Mouse (Mus musculus) WW6 (cell line): ENCODE data around the gene Strip2.

Experiments used
- DNase-seq: peaks from one replicate; pipeline ENCODE4 v3.0.0-alpha.2; 2013; ENCODE audit warnings: low read depth, low spot score

Strip2 gene

DNA sequence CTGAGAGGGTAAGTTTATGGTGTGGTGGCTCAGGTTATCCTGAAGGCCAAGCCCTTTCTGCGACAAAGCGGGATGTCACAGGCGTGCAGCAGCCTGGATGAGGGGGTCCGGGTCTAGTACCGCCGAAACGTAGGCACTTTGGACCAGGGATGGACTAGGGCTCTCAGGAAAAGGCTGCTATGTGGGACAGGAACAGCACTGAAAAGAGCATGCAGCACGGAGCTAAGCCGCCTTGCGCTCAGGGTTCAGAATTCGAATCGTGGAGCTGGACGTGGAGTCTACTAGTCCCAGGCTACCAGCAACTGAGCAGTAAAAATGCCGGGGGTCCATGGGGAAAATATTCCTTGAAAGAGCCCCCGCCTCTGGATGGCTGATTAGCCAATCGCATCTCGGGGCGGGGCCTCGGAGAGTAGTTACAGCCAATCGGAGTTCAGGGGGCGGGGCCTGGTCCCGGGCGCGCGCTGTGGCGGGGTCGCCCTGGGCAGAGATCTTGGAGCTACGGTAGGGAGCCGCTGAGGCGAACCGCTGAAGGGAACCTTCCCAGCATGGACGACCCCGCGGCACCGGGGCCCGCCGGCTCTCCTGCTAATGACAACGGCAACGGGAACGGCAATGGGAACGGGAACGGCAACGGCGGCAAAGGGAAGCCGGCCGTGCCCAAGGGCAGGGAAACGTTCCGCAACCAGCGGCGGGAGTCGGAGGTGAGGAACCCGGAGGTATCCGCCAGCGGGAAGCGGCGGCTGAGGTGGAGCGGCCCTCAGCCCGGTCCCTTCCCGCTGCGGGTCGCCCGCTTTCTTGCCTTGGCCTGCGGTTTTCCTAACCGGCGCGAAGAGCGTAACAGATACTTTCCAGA lies at the start of gene Strip2:
Gene Strip2, plus strand, starts transcription at position 483 of the 853 bp plus-strand sequence.
- peak; percentile 83 for DNase-seq

- DNase-seq = no peak
These were observed 48.4 kb upstream of the Strip2 start for GRCm38 (mm10) chr6:29868341-29868895.

DNA sequence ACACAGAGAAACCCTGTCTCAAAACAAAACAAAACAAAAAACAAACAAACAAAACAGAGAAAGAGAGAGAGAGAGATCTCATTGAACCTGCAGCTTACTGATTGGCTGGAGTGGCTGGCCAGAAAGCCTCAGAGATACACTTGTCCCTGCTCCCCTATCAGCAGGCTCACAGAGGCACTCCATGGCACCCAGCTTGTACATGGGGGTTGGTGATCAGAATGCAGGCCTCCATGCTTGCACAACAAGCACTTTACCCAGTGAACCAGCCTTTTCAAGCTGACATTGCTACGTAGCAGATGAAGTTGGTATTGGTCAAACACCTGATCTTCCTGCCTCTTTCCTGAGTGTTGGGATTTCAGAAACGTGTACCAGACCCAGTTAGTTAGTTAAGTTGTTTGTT lies 43.2 kb upstream of the Strip2 start:
- no peak for DNase-seq

- DNase-seq = no peak
These were observed 41.2 kb upstream of the Strip2 start for GRCm38 (mm10) chr6:29875576-29875975.

- DNase-seq = no peak
These were observed 40.0 kb upstream of the Strip2 start for GRCm38 (mm10) chr6:29876782-29877181.

- no peak for DNase-seq
These were observed 37.2 kb upstream of the Strip2 start for GRCm38 (mm10) chr6:29879579-29879978.

GRCm38 (mm10) chr6:29880796-29881195 lies 36.0 kb upstream of the Strip2 start:
- no peak for DNase-seq

- DNase-seq = no peak
These were observed 34.9 kb upstream of the Strip2 start for GRCm38 (mm10) chr6:29881936-29882335.

GRCm38 (mm10) chr6:29882870-29883269 lies 33.9 kb upstream of the Strip2 start:
- no peak for DNase-seq

DNA sequence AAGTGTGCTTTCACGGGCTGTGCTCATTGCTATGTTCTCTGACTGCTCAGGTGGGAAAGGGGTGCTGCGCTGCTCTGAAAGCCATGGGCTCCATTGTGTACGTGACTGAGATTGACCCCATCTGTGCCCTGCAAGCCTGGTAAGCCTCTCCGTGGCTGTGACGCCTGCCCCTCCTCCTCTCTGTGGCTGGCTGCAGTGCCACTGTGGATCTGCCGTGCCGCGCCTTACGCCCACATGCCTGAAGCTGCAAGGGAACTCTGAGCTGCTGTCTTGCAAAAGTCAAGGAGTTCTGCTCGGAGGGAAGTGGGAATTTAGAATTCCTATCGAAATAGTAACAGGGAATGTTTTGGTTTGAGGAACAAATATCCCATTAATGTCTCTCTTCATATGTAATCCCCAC lies 25.7 kb upstream of the Strip2 start:
- DNase-seq = no peak

DNA sequence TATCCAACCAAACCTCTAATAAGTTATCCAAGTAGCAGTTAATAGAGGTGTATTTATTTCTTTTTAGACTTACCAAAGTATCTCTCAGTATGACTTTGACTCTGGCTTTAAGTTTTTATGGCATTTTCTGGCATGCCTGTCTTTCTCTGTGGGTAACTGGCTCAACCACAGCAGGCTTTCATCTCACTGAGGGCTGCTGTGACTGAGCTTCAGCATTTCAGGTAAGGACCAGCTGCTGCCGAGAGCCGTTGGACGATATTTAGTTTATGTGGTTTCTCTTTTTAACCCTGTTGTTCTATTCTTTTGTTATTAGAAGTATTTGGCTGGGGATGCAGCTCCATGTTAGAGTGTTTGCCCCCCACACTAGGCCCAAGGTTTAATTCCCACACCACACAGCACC lies 19.8 kb upstream of the Strip2 start:
- no peak for DNase-seq

DNA sequence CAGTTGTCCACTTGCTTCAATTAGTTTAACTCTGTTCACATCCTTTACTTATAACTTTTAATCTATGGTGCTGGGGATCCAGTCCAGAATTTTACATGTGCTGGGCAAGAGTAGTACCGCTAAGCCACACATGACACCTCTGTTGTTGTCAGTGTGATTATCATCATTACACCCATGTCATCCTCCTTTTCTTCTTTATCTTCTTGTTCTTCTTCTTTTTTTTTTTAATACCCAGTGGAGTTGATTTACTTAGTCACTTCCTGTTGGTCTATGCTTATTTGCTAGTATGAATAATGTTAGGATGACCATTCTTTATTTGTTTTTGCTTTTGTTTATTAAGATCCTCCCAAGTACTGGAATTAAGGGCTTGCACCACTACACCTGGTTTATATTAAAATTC lies 15.4 kb upstream of the Strip2 start:
- no peak for DNase-seq

- DNase-seq = no peak
These were observed 14.6 kb upstream of the Strip2 start for GRCm38 (mm10) chr6:29902256-29902655.

DNA sequence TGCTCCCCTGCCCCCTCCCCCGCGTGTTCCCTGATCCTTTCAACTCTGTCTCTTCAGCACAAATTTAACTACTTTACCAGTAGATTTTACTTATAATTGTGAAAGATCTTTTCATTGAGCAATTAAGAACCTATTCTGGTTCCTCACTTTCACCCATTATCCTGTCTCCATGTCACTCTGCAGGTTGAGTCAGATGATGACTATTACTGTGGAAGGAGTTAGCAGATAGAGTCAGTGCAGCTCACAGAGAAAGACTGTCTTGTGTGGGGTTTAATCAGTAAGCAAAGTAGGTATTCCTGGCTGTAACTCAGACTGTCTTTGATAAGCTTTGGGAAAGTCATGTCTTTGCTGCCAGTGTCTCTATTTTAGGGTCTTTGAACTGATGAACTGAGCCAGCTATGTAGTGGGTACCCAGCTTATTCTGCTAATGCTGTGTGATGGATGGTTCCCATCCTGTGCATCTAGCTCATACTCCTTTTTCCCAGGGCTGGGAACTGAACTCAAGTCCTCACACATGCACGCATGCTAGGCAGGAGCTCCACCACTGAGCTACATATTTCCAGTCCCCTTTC lies 13.4 kb upstream of the Strip2 start:
- DNase-seq = no peak

- no peak for DNase-seq
These were observed 12.5 kb upstream of the Strip2 start for GRCm38 (mm10) chr6:29904281-29904680.

DNA sequence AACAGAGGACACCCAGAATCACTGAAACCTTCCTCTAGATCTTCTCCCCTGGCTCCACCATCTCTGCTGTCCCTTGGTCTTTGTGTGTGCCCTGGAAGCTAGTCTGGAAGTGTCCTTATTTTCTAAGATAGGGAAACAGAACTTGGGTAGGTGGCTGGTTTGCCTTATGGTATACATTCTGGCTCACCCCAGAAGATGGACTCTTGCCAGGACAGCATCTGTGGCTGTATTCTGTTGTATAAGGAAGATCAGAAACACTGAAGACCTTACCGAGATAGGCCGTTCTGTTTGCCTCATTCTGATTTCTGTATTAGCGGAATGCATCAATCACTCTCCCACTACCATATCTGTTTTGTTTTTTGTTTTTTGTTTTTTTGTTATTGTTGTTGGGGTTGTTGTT lies 6.2 kb upstream of the Strip2 start:
- no peak for DNase-seq

GRCm38 (mm10) chr6:29913673-29914072 lies 3.1 kb upstream of the Strip2 start:
- DNase-seq = no peak

GRCm38 (mm10) chr6:29914136-29914535 lies 2.7 kb upstream of the Strip2 start:
- no peak for DNase-seq

- DNase-seq = no peak
These were observed 976 bp upstream of the Strip2 start for GRCm38 (mm10) chr6:29915836-29916235.

- DNase-seq = peak; percentile 22
These were observed 540 bp downstream of the Strip2 start for GRCm38 (mm10) chr6:29917383-29917720.

GRCm38 (mm10) chr6:29917947-29918346 lies 1.1 kb downstream of the Strip2 start:
- no peak for DNase-seq

DNA sequence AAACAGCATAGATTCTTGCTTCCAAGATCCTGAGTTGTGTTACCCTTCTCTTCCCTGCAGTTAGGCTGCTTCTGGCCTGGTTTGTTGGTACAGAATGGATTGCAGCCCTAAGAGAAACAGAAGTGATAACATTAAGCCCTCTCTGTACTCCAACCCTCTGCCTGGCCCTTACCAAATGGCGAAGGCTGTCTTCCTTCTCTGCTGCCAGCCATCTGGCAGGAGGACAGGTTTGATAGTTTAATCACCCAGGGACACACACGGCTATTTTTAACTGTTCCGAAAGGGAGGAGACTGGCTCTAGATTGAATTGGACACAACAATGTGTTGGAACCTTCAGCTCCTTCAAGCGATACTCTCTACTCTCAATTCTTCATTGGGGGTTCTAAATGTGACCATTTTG lies 6.7 kb downstream of the Strip2 start:
- DNase-seq = no peak

DNA sequence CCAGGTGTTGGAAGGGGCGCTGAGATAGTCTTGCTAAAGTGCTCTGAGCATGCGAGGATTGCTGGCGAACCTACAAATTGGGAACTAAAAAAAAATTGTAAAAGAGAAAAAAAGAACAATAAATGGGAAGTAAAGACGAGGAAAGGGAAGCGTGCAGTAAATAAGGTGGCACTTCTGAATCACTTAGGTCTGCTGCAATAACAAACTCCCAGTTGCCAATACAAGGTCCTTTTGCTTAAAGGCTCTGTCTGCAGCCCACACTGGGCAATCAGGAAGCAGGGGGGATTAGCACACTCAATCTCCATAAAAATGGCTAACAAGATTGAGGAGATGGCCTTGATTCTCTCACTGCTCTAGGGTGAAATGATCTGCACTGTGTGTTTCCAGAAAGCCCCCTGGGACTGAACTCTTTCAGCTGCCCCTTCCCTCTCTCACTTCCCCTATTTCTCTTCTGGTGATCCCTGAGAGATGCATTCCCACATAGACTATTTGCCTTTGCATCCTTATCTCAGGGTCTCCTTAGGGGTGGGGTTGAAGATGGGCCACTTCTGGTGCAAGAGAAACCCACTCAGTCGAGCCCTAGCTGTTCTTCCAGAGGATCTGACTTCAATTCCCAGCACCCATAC lies 8.9 kb downstream of the Strip2 start:
- DNase-seq = no peak
